Mouse (Mus musculus) kidney, embryonic 14.5 days (tissue): Measurements from ENCODE around the gene Flt3l. TPM values are rescaled to one million over a fixed set of nuclear protein-coding genes. Genes with fewer than 3 reads are reported as not detected.
A peak's percentile ranks its signal among the peaks of the same experiment; 100 is the strongest.
"Not testable (repeated sequence)": the region's sequence is repeated elsewhere in the genome, so short reads cannot be mapped to it uniquely, and the experiment has no call there.

ENCODE experiments used
- ATAC-seq: fragments of 200-750 bp; cut with Nextera tagmentation; 2 replicates; pipeline ENCODE4 v1.8.0; 2017; ENCODE audit warnings: moderate number of reproducible peaks, mild to moderate bottlenecking, moderate TSS enrichment, moderate library complexity; ENCODE audit not compliant: low FRiP score, low TSS enrichment
- H3K27ac ChIP-seq: fragments of 300-500 bp; sonication (generic); 2 replicates; pipeline ENCODE4 v1.5.1; 2014; ENCODE audit warnings: low read depth, mild to moderate bottlenecking, low read length, moderate library complexity, mixed read lengths
- H3K27me3 ChIP-seq: fragments of 300-500 bp; sonication (generic); 2 replicates; pipeline ENCODE4 v1.6.1; 2014; ENCODE audit warnings: mild to moderate bottlenecking, low read length; ENCODE audit not compliant: control insufficient read depth, insufficient read depth
- H3K36me3 ChIP-seq: fragments of 300-500 bp; sonication (generic); 2 replicates; pipeline ENCODE4 v1.6.1; 2014; ENCODE audit warnings: low read length, mixed read lengths; ENCODE audit not compliant: control insufficient read depth, insufficient read depth
- H3K4me1 ChIP-seq: fragments of 300-500 bp; sonication (generic); 2 replicates; pipeline ENCODE4 v1.6.1; 2014; ENCODE audit warnings: low read length, mixed read lengths; ENCODE audit not compliant: control insufficient read depth, insufficient read depth
- H3K4me2 ChIP-seq: fragments of 300-500 bp; sonication (generic); replicated peaks from 2 replicates; pipeline ENCODE4 v1.6.1; 2014; ENCODE audit warnings: low read depth, mild to moderate bottlenecking, low read length
- H3K4me3 ChIP-seq: fragments of 300-500 bp; sonication (generic); 2 replicates; pipeline ENCODE4 v1.5.1; 2014; ENCODE audit warnings: mild to moderate bottlenecking, low read length
- H3K9ac ChIP-seq: fragments of 300-500 bp; sonication (generic); 2 replicates; pipeline ENCODE4 v1.6.1; 2014; ENCODE audit warnings: low read depth, mild to moderate bottlenecking, low read length, moderate library complexity
- H3K9me3 ChIP-seq: fragments of 300-500 bp; sonication (generic); 2 replicates; pipeline ENCODE4 v1.6.1; 2016; ENCODE audit warnings: low read length; ENCODE audit not compliant: control insufficient read depth
- WGBS: fragments of 180-500 bp; shearing (Covaris S2); extraction: QIAGEN DNeasy Blood & Tissue Kit; methylation state at CpG from one replicate; pipeline ENCODE4 v1.1.7; 2014; 5-methylcytosine and 5-hydroxymethylcytosine counted together
- polyA plus RNA-seq: library from polyadenylated mRNA; unstranded; fragments of >200 nt; fragmentation: Nextera tagmentation; extraction: Ambion mirVana; gene quantifications from 2 replicates; pipeline ENCODE4 v1.2.1, GENCODE M21; 2014

Flt3l gene
- polyA plus RNA-seq, 1 experiment from 2014 or later: 1.3 TPM

GRCm38 (mm10) chr7:45117566-45117965 lies 18.7 kb downstream of the Flt3l start:
- 0 out of 2 replicates have a peak, but pooled peaks have one; percentile 11 for ATAC-seq
- 62% methylated on average over 8 of the region's 8 CpGs for WGBS

GRCm38 (mm10) chr7:45113476-45113875 lies 22.8 kb downstream of the Flt3l start:
- WGBS: 72% methylated on average over 2 of the region's 2 CpGs
- no peak overlapping the region for H3K9ac ChIP-seq
- 0 out of 2 replicates have a peak, but pooled peaks cover 2% of the 10 kb centered on the region for H3K36me3 ChIP-seq
- no peaks in the 10 kb centered on the region for H3K27me3 ChIP-seq
- no peak for ATAC-seq
- no peak overlapping the region for H3K27ac ChIP-seq
- no peaks in the 10 kb centered on the region for H3K4me1 ChIP-seq
- H3K4me3 ChIP-seq: no peak overlapping the region
- no peaks in the 10 kb centered on the region for H3K9me3 ChIP-seq
- H3K4me2 ChIP-seq: no peak overlapping the region

More at GRCm38 (mm10) chr7:45117566-45117965, 18.7 kb downstream of the Flt3l start:
- H3K36me3 ChIP-seq: peaks cover 35% of the 10 kb centered on the region
- no peak overlapping the region for H3K4me2 ChIP-seq
- no peaks in the 10 kb centered on the region for H3K27me3 ChIP-seq
- H3K4me1 ChIP-seq: peaks cover 7% of the 10 kb centered on the region; the same call in 1 of the 2 replicates
- H3K4me3 ChIP-seq: no peak overlapping the region
- H3K9ac ChIP-seq: no peak overlapping the region
- peak overlapping the region; percentile 37; the same call in 1 of the 2 replicates for H3K27ac ChIP-seq
- H3K9me3 ChIP-seq: no peaks in the 10 kb centered on the region

GRCm38 (mm10) chr7:45112529-45112928 lies 23.7 kb downstream of the Flt3l start:
- Histone ChIP-seq H3K4me3 (no peak overlapping the region), H3K27ac (no peak overlapping the region), H3K27me3 (no peaks in the 10 kb centered on the region), H3K4me1 (no peaks in the 10 kb centered on the region), H3K36me3 (no peaks in the 10 kb centered on the region), H3K9ac (no peak overlapping the region), H3K9me3 (no peaks in the 10 kb centered on the region), H3K4me2 (no peak overlapping the region)
- no peak for ATAC-seq
- WGBS: 39% methylated on average over 3 of the region's 3 CpGs

DNA sequence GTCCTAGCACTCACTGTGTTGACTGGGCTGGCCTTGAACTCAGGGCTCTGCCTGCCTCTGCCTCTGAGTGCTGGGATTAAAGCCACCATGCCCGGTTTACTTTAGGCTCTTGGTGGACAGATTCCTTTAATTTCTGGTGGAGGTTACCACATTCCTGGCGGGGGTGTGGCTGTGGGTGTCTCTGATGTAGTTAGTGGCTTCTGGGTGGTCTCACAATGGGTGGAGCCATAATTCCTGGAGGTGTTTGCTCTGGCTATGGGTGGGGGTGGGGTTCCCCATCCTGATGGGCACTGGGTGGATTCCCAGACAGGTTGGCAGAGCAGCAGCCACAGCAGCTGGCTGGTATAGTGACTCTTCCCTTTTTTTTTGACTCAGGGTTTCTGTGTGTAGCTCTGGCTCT lies 24.3 kb downstream of the Flt3l start:
- Histone ChIP-seq H3K27ac (no peak overlapping the region), H3K27me3 (no peaks in the 10 kb centered on the region), H3K9ac (no peak overlapping the region), H3K4me1 (no peaks in the 10 kb centered on the region), H3K4me3 (no peak overlapping the region), H3K36me3 (no peaks in the 10 kb centered on the region), H3K4me2 (no peak overlapping the region), H3K9me3 (no peaks in the 10 kb centered on the region)
- no peak for ATAC-seq
- WGBS: 57% methylated on average over 2 of the region's 2 CpGs

DNA sequence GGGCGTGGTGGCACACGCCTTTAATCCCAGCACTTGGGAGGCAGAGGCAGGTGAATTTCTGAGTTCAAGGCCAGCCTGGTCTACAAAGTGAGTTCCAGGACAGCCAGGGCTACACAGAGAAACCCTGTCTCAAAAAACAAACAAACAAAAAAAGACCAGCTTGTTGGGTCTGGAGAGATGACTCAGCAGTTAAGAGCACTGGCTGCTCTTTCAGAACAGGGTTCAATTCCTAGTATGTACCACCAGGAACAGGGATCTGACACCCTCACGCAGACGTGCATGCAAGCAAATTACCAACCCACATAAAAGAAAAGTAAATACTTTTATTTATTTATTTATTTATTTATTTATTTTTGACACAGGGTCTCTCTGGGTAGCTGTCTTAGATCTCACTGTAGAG lies 26.1 kb downstream of the Flt3l start:
- H3K36me3 ChIP-seq, H3K4me2 ChIP-seq, H3K9ac ChIP-seq, ATAC-seq, H3K4me1 ChIP-seq, H3K4me3 ChIP-seq, H3K27ac ChIP-seq, H3K27me3 ChIP-seq, H3K9me3 ChIP-seq: not testable (repeated sequence)
- 86% methylated on average over 4 of the region's 4 CpGs for WGBS

DNA sequence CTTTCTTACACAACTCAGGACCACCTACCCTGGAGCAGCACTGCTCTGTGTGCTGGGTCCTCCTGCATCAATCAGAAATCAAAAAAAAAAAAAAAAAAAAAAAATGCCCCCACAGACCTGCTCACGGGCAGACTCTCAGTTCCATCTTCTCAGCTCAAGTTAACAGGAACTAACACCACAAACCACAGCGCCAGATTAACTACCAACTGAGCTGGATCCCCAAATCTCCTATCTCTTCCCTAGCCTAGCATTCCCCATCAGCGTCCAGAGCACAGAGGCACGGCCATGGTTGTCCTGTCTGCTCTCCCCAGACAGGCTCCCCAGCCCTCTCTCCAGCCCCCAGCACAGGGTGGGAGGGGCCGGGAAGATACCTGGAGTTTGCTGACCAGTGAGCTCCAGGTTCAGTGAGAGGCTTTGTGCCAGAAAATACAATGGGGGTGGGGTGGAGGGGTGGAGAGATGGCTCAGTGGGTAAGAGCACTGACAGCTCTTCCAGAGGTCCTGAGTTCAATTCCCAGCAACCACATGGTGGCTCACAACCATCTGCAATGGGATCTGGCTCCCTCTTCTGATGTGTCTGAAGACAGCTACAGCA lies 29.1 kb downstream of the Flt3l start:
- no peak for ATAC-seq
- Histone ChIP-seq H3K4me1 (peaks cover 15% of the 10 kb centered on the region), H3K27ac (no peak overlapping the region), H3K4me3 (no peak overlapping the region), H3K9me3 (no peaks in the 10 kb centered on the region), H3K9ac (no peak overlapping the region), H3K4me2 (no peak overlapping the region), H3K36me3 (no peaks in the 10 kb centered on the region), H3K27me3 (no peaks in the 10 kb centered on the region)
- 62% methylated on average over 5 of the region's 5 CpGs for WGBS

DNA sequence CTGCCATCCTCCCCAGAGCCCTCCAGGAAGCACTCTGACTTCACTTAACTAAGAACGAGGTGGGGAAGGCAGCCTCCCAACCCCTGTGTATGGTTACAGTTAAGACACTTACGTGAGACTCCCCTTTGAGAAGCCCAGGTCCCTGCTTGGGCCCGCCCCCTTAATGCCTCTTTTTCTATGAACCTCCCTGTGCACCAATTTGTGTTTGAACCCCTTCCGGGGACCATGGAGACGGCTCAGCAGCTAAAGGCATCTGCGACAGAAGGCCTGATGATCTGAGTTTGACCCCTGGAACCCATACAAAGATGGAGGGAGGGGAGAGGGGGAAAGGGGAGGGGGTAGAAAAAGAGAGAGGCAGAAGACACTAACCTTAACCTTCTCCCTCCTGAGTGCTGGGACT lies 29.8 kb downstream of the Flt3l start:
- Histone ChIP-seq H3K4me1 (peaks cover 17% of the 10 kb centered on the region), H3K4me3 (no peak overlapping the region), H3K27me3 (no peaks in the 10 kb centered on the region), H3K4me2 (no peak overlapping the region), H3K9ac (no peak overlapping the region), H3K9me3 (no peaks in the 10 kb centered on the region), H3K27ac (no peak overlapping the region), H3K36me3 (no peaks in the 10 kb centered on the region)
- 70% methylated on average over 6 of the region's 6 CpGs for WGBS
- ATAC-seq: no peak

DNA sequence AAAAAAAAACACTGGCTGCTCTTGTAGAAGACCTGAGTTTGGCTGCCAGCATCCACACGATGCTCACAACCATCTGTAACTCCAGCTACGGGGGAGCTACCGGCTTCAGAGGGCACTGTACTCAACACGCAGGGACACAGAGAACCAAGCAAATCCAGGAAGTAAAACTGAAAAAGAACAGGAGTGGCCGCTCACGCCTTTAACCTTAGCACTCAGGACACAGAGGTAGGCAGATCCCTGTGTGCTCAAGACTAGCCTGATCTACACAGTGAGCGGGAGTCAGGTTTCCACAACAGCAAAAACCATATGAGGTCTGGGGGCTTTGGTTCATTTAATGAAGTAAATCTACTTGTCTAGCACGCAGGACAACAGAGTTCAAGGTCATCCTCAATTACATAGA lies 30.7 kb downstream of the Flt3l start:
- Histone ChIP-seq H3K27me3 (no peaks in the 10 kb centered on the region), H3K9ac (no peak overlapping the region), H3K4me1 (peaks cover 17% of the 10 kb centered on the region), H3K9me3 (no peaks in the 10 kb centered on the region), H3K4me3 (no peak overlapping the region), H3K27ac (no peak overlapping the region), H3K36me3 (no peaks in the 10 kb centered on the region), H3K4me2 (no peak overlapping the region)
- WGBS: 69% methylated on average over 8 of the region's 8 CpGs
- ATAC-seq: no peak

GRCm38 (mm10) chr7:45104941-45105340 lies 31.3 kb downstream of the Flt3l start:
- no peak overlapping the region for H3K27ac ChIP-seq
- H3K4me1 ChIP-seq: peaks cover 17% of the 10 kb centered on the region
- WGBS: 76% methylated on average over 5 of the region's 5 CpGs
- H3K27me3 ChIP-seq: no peaks in the 10 kb centered on the region
- H3K4me3 ChIP-seq: no peak overlapping the region
- no peak for ATAC-seq
- no peaks in the 10 kb centered on the region for H3K36me3 ChIP-seq
- H3K9me3 ChIP-seq: no peaks in the 10 kb centered on the region
- H3K4me2 ChIP-seq: no peak overlapping the region
- no peak overlapping the region for H3K9ac ChIP-seq
